Mouse (Mus musculus) urinary bladder, postnatal 14 days (tissue): Measurements from ENCODE around the gene Gnai2.

Source experiments
- DNase-seq: peaks from one replicate; pipeline ENCODE4 v3.0.0; 2021; ENCODE audit warnings: low spot score

The Gnai2 gene

DNA sequence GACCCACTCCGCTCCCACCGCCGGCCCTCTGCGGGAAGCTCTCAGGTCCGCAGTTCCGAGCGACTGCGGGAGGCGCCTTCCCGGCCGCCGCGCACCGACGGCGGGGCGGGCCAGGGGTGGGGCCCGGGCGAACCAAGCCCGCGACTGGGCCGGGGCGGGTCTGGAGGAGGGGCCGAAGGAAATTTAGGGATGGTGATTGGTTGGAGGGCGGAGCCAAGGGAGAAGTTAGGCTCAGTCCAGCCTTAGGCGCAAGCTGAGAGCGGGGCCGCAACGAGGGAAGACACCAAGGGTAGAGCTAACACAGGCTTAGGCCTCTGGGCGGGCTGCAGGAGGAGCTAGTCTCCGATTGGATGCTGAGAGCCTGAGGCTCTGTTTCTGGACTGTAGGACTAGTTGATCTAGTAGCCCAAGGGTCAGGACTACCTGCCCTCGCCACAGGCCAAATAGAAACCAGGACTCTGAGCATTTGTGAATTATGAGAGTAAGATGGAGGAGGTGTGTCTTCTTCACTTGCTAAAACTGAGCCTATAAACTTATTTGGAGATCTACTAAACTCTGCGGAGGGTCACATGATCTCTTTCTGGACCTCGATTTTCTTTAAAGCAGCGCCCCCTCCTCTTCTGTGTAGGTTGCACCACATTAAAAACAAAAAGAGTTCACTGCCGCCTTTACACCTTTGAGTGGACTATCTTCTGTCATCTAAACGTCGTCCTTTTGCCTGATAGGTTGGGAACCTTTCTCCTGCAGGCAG is at the start of gene Gnai2:
Gnai2 (minus strand) TSS at position 89 of the 750 bp plus-strand sequence.
- peak; percentile 96 for DNase-seq

DNA sequence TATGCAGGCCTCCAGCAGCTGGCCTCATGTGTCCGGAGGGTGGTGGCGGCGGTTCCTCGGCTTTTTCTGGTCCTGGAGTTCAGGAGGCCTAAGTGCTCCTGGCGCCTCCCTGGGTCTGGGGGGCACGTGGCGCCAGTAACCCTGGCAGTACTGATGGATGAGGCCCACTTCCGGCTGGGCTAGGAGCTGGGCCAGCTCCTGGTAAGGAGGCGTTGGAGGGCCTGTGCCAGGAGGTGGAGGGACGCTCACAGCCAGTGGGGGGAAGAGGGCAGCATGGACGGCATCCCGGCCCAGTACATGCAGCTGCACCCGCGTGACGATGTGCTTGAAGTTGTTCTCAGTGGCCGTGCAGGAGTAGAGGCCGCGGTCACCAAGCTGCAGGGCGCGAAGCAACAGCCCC is 47.2 kb upstream of the Gnai2 start:
- DNase-seq = no peak

DNA sequence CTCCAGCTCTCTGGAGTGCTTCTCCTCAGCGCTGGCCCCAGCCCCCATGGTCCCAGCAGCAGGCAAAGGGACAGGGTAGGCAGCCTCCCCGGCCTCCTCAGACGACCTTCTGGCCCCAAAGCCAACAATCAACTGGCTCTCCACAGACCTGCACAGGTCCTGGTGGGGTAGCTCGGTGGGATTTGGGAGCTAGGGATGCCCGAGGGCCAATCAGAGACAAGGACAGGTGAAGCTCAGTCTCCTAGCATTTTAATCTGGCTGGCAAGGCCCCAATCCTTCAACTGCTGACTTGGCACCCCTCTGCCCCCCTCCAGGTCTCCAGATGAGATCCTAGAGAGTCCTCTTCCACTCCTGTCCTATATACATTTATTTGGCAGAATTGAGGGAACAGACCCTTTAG is 44.3 kb upstream of the Gnai2 start, which contains the start of gene Gnat1:
Gnat1 (minus strand) TSS at position 212 of the 400 bp plus-strand sequence.
- DNase-seq = no peak

DNA sequence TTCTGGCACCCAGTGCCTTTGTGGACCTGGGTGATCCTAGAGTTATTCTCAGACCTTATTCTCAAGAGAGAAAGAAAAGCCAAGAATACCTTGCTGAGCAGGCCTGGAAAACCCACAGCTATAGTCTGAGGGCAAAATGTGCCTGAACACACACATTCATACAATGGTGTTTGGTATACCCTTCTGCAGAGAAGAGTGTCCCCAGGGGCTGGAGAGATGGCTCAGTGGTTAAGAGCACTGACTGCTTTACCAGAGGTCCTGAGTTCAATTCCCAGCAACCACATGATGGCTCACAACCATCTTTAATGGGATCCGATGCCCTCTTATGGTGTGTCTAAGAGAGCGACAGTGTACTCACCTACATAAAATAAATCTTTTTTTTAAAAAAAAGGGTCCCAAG is 43.7 kb upstream of the Gnai2 start:
- no peak for DNase-seq

DNA sequence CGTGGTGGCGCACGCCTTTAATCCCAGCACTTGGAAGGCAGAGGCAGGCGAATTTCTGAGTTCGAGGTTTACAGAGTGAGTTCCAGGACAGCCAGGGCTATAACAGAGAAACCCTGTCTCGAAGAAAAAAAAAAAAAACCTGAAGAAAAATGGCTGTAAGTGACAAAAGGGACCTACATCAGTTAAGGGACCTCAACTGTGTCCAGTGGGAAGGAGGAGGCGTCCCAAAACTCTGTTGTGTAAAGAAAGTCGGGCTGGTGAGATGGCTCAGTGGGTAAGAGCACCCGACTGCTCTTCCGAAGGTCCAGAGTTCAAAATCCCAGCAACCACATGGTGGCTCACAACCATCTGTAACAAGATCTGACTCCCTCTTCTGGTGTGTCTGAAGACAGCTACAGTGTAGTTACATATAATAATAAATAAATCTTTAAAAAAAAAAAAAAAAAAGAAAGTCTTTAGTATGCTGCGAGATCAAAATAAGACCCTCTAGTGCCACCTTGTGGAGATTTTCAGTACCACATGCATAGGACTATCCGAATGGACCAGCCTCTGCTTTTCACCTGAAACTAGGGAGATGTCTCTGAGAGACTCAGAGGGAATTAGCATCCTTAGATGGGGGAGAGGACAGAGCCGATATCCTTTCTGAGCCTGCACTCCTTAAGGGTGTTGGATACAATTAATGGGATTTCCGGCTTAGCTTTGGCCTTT is 42.8 kb upstream of the Gnai2 start:
- DNase-seq = peak; percentile 82

DNA sequence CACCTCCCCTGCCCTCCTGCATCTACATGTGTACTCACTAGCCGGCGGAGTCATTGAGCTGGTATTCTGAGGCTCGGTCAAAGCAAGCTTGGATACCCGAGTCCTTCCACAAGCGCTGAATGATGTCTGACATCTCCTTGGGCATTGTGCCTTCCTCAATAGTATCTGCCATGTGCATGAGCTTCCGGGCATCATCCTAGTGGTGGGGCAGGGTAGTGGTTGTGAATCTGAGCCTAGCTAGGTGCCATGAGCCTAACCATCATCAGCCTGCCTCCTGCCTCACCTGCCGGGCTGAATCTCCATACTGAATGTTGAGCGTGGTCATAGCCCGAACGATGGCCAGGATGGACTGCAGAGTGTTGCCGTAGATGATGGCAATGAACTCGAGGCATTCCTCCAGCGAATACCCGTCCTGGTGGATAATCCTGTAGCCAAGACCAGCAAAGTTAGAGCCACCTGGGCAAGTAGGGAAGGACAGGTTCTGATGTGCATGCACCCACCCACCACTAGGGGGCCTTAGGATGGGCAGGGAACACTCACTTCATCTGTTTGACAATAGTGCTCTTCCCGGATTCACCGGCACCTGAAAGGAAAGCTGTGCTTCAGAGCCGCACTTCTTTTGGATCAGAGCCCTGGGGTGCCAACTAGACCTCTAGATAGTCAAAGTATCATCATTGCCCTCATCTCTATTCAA is 42.1 kb upstream of the Gnai2 start:
- DNase-seq = peak; percentile 53

DNA sequence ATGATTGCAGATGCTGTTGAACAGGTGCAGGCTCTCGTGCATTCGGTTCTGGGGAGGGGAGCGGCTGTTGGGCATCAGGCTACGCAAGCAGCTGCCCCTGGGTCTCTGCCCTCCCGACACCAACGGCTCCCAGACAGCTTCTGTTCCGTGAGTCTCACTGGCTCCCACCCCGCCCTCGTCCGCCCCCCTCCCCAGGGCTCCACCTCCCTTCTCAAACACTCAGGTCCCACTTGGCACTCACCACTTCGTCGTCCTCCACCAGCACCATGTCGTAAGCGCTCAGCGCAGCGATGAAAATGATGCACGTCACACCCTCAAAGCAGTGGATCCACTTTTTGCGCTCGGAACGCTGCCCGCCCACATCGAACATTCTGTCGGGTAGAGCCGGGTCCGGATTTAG is 41.1 kb upstream of the Gnai2 start:
- no peak for DNase-seq

DNA sequence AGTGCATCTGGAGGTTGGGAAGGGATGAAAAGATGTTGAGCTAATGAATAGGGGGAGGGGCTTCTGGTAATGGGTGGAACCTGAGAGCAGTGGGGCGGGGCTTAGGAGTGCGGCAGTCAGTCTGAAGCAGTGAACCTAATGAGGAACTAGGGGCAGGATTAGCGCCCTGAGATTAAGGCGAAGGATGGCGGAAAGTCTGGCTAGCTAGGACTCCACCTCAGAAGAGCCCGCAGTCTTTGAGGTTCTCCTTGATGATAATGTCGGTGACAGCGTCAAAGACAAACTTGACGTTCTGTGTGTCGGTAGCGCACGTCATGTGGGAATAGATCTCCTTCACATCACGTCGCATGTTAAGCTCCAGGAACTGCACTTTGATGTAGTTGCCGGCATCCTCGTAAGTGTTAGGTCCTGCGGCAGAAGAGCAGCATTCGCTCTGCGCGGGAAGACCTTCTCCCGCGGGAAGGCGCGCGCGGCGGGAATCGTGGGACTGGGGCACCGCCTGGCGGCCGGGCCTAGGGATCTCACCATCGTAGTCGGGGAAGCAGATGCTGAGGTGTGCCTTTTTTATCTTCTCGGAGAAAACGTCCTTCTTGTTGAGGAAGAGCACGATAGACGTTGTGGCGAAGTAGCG is 40.6 kb upstream of the Gnai2 start:
- peak; percentile 76 for DNase-seq

DNA sequence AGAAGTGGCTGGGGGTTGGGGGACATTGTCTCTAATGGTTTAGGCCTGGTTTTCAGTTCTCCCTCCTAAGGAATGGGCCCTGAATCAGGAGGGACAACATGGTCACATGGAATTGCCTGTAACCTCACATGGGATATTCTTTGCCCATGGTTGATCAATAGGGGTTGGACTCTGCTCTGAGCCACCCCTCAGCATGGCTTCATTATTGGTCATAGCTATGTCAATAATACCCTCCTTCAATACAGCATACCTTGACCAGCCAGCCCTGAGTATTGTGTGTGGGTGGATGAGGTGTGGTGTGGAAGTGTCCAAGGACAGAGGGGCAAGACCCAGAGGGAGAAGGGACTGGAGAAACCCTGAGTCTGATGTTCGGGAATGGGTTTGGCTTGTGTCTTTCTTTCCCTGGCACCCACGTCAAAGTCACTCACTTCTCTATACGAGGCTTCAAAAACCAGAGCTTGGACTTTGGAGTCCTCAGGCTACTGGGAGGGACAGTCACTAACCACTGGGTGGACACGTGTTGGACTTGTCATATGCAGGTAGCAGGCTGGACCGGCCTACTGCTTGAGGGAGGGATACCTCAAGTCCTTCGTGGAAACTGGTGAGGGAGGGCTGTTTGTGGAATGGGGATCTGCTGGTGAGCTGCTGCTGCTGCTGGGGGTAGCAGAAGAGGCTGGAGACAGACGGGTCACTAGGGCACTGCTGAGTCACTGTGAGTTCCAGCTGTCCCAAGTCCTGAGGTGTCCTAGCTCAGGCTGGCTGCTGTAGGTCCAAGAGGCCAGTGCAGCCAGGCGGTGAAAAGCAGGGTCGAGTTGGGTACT is 39.7 kb upstream of the Gnai2 start:
- DNase-seq = no peak

DNA sequence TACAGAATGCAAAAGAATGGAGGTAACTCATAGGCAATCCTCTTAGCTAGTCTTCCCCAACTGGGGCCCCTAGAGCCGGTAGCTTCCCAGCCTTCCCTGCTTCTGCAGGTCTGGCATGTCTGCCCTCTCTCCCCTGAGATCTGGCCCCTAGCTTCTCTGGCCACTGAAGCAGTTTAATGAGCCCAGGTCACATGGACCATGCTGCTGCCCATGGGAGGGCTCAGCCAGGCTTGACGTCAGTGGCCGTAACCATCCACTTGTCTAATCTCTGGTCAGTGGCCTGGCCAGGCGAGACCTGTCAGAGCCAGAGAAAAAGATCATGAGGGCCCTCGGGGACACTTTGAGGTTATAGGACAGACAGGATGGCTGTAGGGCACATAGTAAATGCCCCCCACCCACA is 35.1 kb upstream of the Gnai2 start:
- DNase-seq = no peak

DNA sequence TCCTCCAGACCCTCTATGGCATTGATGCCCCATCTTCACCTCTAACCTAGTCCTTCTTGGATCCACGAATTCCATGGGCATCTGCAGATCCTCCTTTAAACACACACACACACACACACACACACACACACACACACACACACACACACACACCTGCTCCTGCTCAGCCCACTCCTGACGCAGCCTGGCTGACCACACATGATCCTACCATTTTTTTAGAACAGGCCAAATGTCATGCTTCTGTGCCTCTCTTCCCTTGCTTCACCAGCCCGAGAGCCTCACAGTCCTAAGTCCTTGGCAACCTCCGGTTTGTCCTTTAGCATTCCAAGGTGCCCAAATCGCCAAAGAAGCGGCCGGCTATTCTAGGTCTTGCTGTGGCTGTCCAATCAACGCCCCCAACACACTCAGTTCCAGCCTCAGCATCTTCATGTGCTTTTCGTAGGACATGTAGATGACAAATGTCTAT is 34.3 kb upstream of the Gnai2 start, which contains the start of gene Slc38a3:
Slc38a3 (minus strand) TSS at position 51 of the 466 bp plus-strand sequence.
- DNase-seq = no peak

DNA sequence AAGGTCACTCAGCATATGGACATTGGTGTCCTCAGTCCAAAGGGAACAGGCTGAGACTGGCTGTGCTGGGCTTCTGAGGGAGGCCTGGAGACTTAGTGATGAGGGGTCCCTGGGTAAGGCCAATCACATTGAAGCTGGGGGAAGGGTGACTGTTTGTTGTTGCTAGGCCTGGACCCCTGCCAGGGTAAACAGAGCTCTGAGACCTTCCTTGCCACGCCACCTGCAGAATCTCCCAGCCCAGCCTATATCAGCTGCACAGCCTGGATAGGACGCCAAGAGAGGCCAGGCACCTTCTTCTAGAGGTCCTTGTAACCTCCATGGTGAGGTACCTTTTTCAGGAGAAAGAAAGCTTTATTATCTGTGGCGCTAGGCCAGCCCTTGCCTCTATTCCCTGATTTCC is 33.7 kb upstream of the Gnai2 start:
- no peak for DNase-seq

DNA sequence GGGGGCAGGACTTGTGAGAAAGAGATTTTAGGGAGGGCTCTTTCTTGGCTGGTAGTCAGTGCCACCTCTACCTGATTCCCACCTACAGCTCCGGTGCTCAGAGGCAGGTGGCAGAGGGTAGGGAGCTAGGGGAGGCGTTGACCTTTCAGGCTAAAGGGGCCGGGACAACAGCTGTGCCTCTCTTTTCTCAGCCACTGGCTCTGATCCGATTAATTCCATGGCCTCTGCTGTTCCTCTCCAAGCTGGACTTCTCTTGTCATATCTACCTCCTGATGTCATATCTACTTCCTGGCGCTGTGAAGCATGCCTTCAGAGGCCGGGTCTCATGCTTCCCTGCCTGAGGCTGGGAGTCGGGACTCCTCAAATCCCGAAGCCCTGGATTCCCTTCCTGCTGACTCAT is 32.8 kb upstream of the Gnai2 start:
- no peak for DNase-seq

DNA sequence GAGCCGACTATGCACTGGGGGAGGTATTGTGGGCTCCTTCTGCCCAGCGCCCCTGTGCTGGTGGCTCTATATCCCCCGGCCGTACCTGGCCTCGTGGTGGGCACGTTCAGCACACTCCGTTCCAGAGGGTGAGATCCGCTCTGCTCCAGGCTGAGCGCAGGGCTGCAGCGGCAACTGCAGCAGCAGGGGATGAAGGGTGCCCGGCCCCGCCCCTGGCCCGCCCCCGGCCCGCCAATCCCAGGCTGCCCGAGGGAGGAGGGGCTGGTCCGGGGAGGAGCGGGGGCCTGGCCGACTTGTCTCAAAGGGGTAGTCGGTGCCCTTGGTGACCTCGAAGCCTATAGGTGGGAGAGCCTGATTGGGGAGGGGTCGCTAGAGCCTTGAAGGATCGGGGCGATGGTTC is 32.1 kb upstream of the Gnai2 start:
- no peak for DNase-seq

DNA sequence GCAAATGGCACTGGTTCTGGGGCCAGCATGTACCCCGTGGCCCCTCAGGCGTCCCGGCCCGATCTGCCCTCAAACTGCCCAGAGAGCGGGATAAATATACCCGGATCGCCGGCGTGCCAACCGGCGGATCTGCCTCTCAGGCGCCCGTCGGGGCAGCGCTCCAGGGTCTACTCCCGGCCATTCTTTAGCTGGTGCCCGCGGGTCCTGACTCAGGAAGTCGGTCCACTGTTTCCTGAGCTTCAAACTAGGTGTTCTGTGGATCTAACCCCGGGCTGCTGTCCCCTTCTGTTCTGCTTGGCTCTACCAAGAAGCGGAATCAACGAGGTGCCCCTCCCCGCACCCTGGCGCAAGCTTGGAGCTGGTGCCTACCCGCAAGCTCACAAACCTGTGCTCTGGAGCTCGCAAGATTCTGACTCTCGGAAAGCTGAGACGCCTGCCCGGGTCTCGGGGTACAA is 31.6 kb upstream of the Gnai2 start:
- DNase-seq = no peak

DNA sequence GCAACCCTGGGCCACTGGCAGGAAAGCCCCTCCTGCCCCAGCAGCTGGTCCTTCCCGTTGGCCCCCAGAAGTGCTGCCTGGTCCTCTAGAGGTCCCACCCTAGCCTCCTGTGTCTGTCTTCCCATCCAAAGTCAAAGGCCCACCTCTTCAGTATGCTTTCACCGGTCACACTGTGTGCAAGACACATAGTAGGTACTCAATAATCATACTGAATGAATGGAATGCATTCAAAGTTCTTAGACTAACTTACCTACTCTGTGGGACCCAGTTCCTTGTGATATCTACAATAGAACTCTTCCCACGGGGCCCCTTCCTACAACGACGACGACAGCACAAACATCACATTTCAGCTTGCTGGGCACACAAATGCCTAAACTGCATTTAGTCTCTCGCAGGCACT is 30.1 kb upstream of the Gnai2 start:
- DNase-seq = no peak

DNA sequence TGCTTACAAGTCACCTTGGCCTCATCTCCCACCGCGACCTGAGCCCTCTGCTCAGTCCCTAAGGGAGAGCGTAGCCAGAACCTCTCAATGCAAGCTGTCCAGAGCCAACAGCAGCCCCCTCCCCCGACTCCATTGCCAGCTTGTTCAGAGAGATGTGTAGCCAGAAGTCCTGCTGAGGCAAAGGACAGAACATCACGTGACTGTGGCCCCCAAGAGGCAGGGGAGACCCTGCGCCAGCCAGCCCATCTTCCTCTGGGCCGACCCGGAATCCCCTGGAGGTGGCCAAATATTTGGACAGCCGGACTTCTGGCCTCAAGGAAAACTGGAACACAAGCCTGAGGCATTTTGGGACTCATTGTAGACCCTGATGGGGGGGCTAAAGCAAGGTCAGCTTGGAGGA is 28.4 kb upstream of the Gnai2 start:
- no peak for DNase-seq

DNA sequence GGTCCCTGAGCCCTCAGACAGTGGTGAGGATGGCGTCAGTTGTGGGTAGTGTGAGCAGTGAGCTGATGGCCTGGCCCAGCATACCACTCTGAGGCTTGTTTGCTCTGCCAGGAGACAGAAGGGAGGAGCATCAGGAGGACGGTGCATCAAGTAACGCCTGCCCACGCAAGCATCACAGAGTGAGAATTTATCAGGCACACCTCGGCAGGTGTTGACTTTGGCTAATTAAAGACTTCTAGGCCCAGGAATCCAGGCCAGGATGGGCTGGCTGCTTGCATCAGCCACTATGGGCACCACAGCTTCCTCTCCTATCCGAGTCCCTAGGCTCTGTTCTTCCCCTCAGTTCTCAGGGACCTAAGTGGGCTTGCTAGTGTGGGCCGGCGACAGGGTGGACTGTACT is 27.2 kb upstream of the Gnai2 start:
- no peak for DNase-seq

DNA sequence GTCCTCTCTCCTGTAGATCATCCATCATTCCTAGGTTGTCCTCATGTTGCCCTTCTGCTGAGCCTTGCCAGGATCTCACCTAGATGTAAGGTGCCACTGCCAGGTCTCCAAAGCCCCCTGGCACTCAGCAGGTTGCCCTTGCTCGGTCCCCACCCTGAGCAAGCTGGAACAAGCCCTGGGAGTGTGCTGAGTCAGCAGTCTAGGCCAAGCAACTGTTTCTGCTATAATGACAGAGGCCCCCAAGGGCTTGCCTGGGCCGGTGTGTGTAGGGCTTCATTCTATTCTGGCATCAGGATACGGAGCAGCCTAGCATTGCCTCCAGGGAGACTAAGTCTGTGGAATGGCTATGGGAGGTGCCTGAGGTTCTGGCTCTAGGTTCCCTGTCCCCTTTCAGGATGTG is 25.6 kb upstream of the Gnai2 start:
- no peak for DNase-seq

DNA sequence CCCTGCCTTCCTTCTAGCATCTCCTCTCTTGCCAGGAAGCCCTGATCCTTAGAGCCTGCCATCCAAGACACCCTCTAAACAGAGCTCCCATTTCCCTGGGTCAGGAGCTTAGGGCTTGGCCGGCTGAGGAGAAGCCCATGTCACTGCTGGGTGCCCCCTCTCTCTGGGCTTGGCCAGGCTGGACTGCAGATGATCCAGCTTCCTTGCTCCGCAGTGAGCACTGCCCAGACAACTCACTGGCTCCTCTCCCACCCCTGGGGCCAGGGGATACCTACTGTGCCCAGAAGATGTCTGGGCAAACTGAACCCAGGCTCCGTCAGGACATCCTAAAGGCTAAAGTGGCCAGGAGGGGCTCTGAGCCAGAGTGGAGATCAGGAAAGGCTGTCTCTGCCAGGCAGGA is 24.8 kb upstream of the Gnai2 start:
- DNase-seq = no peak

DNA sequence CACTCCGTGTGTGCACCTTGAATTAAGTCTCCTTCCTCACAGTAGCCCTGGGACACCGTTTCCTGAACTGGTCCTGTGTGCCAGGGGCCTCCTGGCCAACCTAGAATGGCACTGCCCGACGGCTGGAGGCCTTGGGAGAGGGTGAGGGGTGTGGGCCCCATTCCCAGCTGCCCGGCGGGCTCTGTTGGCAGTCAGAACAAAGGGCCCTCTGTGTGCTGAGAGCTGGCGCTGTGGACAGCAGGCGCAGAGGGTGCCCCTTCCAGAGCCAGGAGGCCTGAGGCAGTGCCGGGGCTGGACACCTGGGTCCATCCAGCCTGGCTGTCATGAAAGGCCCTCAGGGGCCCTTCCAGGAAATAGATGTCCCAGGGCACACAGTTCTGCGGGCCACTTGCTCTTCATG is 24.4 kb upstream of the Gnai2 start:
- no peak for DNase-seq
